Mouse (Mus musculus) myocyte (in vitro differentiated cells): ENCODE measurements around the gene Sipa1l2. TPM values are rescaled to one million over a fixed set of nuclear protein-coding genes. Genes with fewer than 3 reads are reported as not detected.

Source experiments
- H3K27me3 ChIP-seq: one replicate; pipeline ENCODE4 v1.6.1; 2011; ENCODE audit not compliant: control insufficient read depth, insufficient read depth, insufficient read length
- H3K36me3 ChIP-seq: one replicate; pipeline ENCODE4 v1.6.1; 2011; ENCODE audit not compliant: control insufficient read depth, insufficient read depth
- H3K4me2 ChIP-seq: one replicate; pipeline ENCODE4 v1.6.1; 2011; ENCODE audit warnings: low read depth, control low read depth
- H3K4me3 ChIP-seq: one replicate; pipeline ENCODE4 v1.5.1; 2011; ENCODE audit warnings: mild to moderate bottlenecking, control low read depth, moderate library complexity
- H3K79me2 ChIP-seq: one replicate; pipeline ENCODE4 v1.6.1; 2011; ENCODE audit not compliant: control insufficient read depth, insufficient read depth
- H3ac ChIP-seq: one replicate; pipeline ENCODE4 v1.6.1; 2011; ENCODE audit not compliant: control insufficient read depth, insufficient read length
- CEBPB ChIP-seq: IDR thresholded peaks from 2 replicates; pipeline ENCODE4 v1.6.1; 2011; ENCODE audit warnings: mild to moderate bottlenecking, moderate library complexity; ENCODE audit not compliant: poor library complexity, insufficient read depth, severe bottlenecking
- E2F4 ChIP-seq: IDR thresholded peaks from one replicate; pipeline ENCODE4 v1.6.1; 2011; ENCODE audit warnings: mild to moderate bottlenecking, control low read depth, moderate library complexity; ENCODE audit not compliant: insufficient read depth
- MAX ChIP-seq: IDR thresholded peaks from one replicate; pipeline ENCODE4 v1.6.1; 2011; ENCODE audit warnings: low read depth, mild to moderate bottlenecking, control low read depth
- MYOD1 ChIP-seq, 3 experiments: IDR thresholded peaks; one replicate each; pipeline ENCODE4 v1.6.1; 2011; ENCODE audit warnings: control low read depth in 2 of 3, low read depth in 2 of 3, mild to moderate bottlenecking in 2 of 3, moderate library complexity in 1 of 3; ENCODE audit not compliant: insufficient read length in 2 of 3, control insufficient read depth in 1 of 3
- MYOG ChIP-seq, 3 experiments: IDR thresholded peaks; one replicate each; pipeline ENCODE4 v1.6.1; 2011; ENCODE audit warnings: control low read depth in 2 of 3, low read depth in 2 of 3, mild to moderate bottlenecking in 2 of 3; ENCODE audit not compliant: insufficient read length in 2 of 3, control insufficient read depth in 1 of 3, insufficient read depth in 1 of 3
- POLR2A ChIP-seq: IDR thresholded peaks from one replicate; pipeline ENCODE4 v1.6.1; 2011; ENCODE audit warnings: low read depth, mild to moderate bottlenecking, control low read depth, moderate library complexity; ENCODE audit not compliant: insufficient read length
- POLR2AphosphoS2 ChIP-seq: IDR thresholded peaks from one replicate; pipeline ENCODE4 v1.6.1; 2011; ENCODE audit warnings: low read depth, control low read depth; ENCODE audit not compliant: insufficient read length
- REST ChIP-seq: IDR thresholded peaks from one replicate; pipeline ENCODE4 v1.6.1; 2011; ENCODE audit warnings: mild to moderate bottlenecking, control low read depth, moderate library complexity; ENCODE audit not compliant: insufficient read depth, insufficient read length
- SRF ChIP-seq: IDR thresholded peaks from one replicate; pipeline ENCODE4 v1.6.1; 2011; ENCODE audit warnings: low read depth; ENCODE audit not compliant: control insufficient read depth, insufficient read length
- TCF12 ChIP-seq: IDR thresholded peaks from one replicate; pipeline ENCODE4 v1.6.1; 2011; ENCODE audit warnings: mild to moderate bottlenecking, control low read depth; ENCODE audit not compliant: poor library complexity, insufficient read depth, severe bottlenecking
- TCF3 ChIP-seq: IDR thresholded peaks from one replicate; pipeline ENCODE4 v1.6.1; 2011; ENCODE audit warnings: low read depth, control low read depth; ENCODE audit not compliant: insufficient read length
- USF1 ChIP-seq: IDR thresholded peaks from one replicate; pipeline ENCODE4 v1.6.1; 2011; ENCODE audit warnings: low read depth, mild to moderate bottlenecking, control low read depth, moderate library complexity
- polyA plus RNA-seq: library from polyadenylated mRNA; unstranded; fragments of >200 nt; fragmentation: generic; extraction: Trizol; gene quantifications from one replicate; pipeline ENCODE4 v1.2.1, GENCODE M21; 2012; ENCODE audit warnings: missing spikeins

Gene Sipa1l2
- polyA plus RNA-seq, 1 experiment: 16.2 TPM

DNA sequence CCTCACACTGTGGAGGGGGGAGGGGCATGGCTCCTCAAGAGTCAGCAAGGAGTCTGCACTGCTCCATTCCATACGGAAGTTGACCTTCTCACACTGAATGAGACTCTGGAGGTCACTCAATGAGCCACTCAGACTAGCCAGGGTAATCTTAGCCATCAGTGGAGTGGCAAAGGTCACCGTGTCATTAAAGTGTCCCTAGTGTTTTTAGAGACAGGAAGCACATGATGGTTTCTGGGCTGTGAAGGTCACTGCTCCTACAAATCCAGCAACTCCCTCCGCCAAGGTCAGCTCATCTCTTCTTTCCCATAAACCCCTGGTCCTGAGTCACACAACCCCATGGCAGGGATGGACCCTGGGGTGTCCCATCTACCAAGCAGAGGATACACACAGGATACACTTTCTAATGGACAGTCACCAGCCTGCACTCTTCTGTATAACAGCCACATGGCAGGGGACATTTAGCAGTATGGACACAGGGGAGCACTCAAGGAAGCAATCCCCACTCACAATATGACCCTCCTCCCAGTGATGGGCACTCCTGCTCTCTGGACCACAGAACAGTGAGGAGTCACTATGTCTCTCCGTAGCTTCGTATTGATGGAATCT is 87.0 kb downstream of the Sipa1l2 start:
- Histone ChIP-seq H3K4me2 (no peak overlapping the region), H3K4me3 (no peak overlapping the region), H3K79me2 (no peaks in the 10 kb centered on the region), H3K36me3 (peaks cover 10% of the 10 kb centered on the region), H3K27me3 (no peaks in the 10 kb centered on the region), H3ac (no peak overlapping the region)
- no peak for TF ChIP-seq CEBPB
- TF ChIP-seq MYOD1 (IDR thresholded peaks at IDR 0.05; ENCODE audit: control insufficient read depth in 1 of 3, insufficient read length in 2 of 3, low read depth in 2 of 3): no peak
- TF ChIP-seq TCF3: no peak
- no peak for TF ChIP-seq POLR2A
- no peak for TF ChIP-seq MAX
- no peak for TF ChIP-seq SRF

DNA sequence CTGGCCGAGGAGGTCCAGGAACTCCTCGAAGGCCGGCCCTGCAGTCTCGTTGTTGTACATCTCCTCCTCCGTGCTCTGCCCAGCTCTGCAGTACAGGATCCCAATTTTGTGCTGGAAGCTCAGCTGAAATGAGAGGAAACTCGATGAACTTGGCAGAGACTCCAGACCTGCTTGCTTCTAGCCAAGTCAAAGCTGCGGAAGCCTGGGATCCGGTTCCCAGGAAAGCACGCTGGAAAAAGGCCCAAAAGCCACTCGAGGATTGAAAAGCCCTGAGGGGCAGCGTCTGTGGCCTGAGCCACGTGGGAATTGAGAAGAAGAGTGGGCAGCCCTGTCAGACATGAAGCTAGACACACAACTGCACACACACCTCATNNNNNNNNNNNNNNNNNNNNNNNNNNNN is 94.7 kb downstream of the Sipa1l2 start:
- Histone ChIP-seq H3K27me3 (no peaks in the 10 kb centered on the region), H3K36me3 (no peaks in the 10 kb centered on the region), H3ac (no peak overlapping the region), H3K4me3 (no peak overlapping the region), H3K4me2 (no peak overlapping the region), H3K79me2 (no peaks in the 10 kb centered on the region)
- TF ChIP-seq POLR2A (no peak), MYOG (IDR thresholded peaks at IDR 0.05; ENCODE audit: control insufficient read depth in 1 of 3, insufficient read depth in 1 of 3, insufficient read length in 2 of 3, low read depth in 2 of 3) (no peak), E2F4 (no peak), SRF (no peak), POLR2AphosphoS2 (no peak), USF1 (no peak), TCF12 (no peak), REST (no peak), MYOD1 (IDR thresholded peaks at IDR 0.05; ENCODE audit: control insufficient read depth in 1 of 3, insufficient read length in 2 of 3, low read depth in 2 of 3) (no peak), CEBPB (no peak), TCF3 (no peak), MAX (no peak)

DNA sequence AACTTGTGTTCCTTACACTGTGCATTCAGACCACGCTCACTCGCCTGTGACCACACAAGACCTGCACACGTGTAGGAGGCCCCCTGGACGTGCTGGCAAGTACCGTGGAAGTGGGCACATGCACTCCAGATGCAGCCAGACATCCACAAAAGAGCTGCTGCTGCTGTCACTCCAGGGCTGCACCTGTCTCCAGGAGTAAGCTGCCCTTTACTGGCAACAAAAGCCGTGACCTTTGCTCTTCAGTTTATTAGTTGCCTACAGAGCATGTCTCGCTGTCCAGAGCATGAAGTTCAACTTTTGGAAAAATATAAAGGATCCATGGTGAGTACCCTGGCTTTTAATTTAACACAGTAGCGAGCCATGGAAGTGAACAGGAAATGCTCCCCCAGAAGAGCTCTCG is 98.2 kb downstream of the Sipa1l2 start:
- no peak overlapping the region for H3K4me3 ChIP-seq
- no peak overlapping the region for H3K4me2 ChIP-seq
- H3K79me2 ChIP-seq: no peaks in the 10 kb centered on the region
- no peak overlapping the region for H3ac ChIP-seq
- H3K27me3 ChIP-seq: no peaks in the 10 kb centered on the region
- TF ChIP-seq TCF3 (no peak), MYOD1 (IDR thresholded peaks at IDR 0.05; ENCODE audit: control insufficient read depth in 1 of 3, insufficient read length in 2 of 3, low read depth in 2 of 3) (peak in 2 of 3 experiments; percentile 53 to 81)
- no peaks in the 10 kb centered on the region for H3K36me3 ChIP-seq

DNA sequence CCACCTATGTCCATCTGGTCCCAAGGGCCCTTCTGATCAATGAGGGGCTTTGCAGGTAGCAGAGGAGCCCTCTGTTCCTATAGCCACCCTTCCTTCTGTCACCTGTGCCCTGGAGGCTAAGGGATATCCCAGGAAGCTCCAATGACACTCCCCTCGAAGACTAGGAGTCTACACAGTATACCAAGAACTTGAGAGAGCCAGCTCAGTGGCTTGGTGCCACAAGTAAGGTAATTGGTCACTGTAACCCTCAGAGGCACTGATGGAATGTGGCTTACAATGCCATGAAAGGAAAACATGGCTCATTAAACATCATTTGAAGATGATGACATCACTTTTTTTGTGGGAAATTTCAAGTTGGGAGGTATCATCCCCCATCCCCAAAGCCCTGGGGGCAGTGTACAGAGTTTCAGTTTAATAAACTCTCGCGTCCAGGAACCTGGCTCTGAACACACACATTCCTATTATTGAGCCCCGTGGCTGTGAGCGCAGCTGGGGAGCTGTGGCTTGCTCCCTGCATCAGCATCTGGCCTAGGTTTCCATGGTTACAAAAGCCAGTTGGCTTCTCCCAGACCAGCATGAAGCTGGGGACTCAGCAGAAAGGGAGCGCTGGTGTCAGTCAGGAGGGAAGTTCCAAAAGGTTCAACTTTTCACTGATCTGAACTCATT is 104.3 kb downstream of the Sipa1l2 start:
- TF ChIP-seq MYOD1 (IDR thresholded peaks at IDR 0.05; ENCODE audit: control insufficient read depth in 1 of 3, insufficient read length in 2 of 3, low read depth in 2 of 3) (no peak), E2F4 (no peak), POLR2A (no peak), TCF3 (no peak), SRF (no peak), REST (no peak), POLR2AphosphoS2 (no peak), USF1 (no peak), TCF12 (no peak), CEBPB (no peak), MAX (no peak), MYOG (IDR thresholded peaks at IDR 0.05; ENCODE audit: control insufficient read depth in 1 of 3, insufficient read depth in 1 of 3, insufficient read length in 2 of 3, low read depth in 2 of 3) (no peak)
- Histone ChIP-seq H3ac (no peak overlapping the region), H3K36me3 (no peaks in the 10 kb centered on the region)

DNA sequence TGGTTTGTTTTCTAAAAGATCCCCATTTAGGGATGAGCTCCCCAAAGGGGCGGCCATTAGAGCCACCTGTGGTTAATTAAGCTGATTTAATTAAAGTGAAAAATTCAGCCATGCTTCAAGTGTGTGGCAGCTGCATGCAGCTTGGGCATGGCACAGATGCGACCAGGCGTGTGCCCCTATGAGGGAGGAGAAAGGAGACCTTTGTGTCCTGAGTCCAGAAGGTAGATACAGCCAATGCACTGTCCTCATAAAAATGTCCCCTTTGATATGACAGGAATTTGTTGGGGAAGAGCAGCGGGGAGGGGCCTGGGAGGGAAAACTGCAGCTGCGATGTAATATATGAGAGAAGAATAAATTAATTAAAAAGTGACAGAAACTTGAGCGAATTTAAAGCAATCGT is 106.7 kb downstream of the Sipa1l2 start:
- no peak overlapping the region for H3K4me3 ChIP-seq
- H3K36me3 ChIP-seq: no peaks in the 10 kb centered on the region

More for the DNA sequence above, 104.3 kb downstream of the Sipa1l2 start:
- H3K4me2 ChIP-seq: no peak overlapping the region
- no peaks in the 10 kb centered on the region for H3K27me3 ChIP-seq
- H3K4me3 ChIP-seq: no peak overlapping the region
- no peaks in the 10 kb centered on the region for H3K79me2 ChIP-seq

More for the DNA sequence above, 106.7 kb downstream of the Sipa1l2 start:
- no peak for TF ChIP-seq POLR2AphosphoS2
- no peak for TF ChIP-seq CEBPB
- no peak for TF ChIP-seq MYOG (IDR thresholded peaks at IDR 0.05; ENCODE audit: control insufficient read depth in 1 of 3, insufficient read depth in 1 of 3, insufficient read length in 2 of 3, low read depth in 2 of 3)
- no peak for TF ChIP-seq SRF
- TF ChIP-seq MYOD1 (IDR thresholded peaks at IDR 0.05; ENCODE audit: control insufficient read depth in 1 of 3, insufficient read length in 2 of 3, low read depth in 2 of 3): no peak
- TF ChIP-seq E2F4: no peak
- no peak for TF ChIP-seq POLR2A
- no peak for TF ChIP-seq USF1
- no peak for TF ChIP-seq TCF12
- TF ChIP-seq TCF3: no peak
- no peak for TF ChIP-seq MAX
- TF ChIP-seq REST: no peak
- Histone ChIP-seq H3ac (no peak overlapping the region), H3K4me2 (no peak overlapping the region), H3K27me3 (no peaks in the 10 kb centered on the region), H3K79me2 (no peaks in the 10 kb centered on the region)
